Mouse (Mus musculus): Measurements from ENCODE around the gene Uap1. TPM values are rescaled to one million over a fixed set of nuclear protein-coding genes. Genes with fewer than 3 reads are reported as not detected.
A peak's percentile ranks its signal among the peaks of the same experiment; 100 is the strongest.
"Not testable (repeated sequence)": the region's sequence is repeated elsewhere in the genome, so short reads cannot be mapped to it uniquely, and the experiment has no call there.

Uap1 gene
- total RNA-seq, 2 experiments from 2014 or later, result 33.1 to 43.0 TPM

- DNase-seq (ENCODE audit: low spot score in 2 of 2), result no peak
Observed at GRCm38 (mm10) chr1:170130962-170131361, 43.8 kb downstream of the Uap1 start.

GRCm38 (mm10) chr1:170124644-170125043, 50.1 kb downstream of the Uap1 start:
- DNase-seq (ENCODE audit: low spot score in 2 of 2), result no peak

- DNase-seq (ENCODE audit: low spot score in 2 of 2), result no peak
Observed at GRCm38 (mm10) chr1:170113616-170114015, 61.1 kb downstream of the Uap1 start.

- DNase-seq (ENCODE audit: low spot score in 2 of 2), result no peak
Observed at GRCm38 (mm10) chr1:170112261-170112660, 62.5 kb downstream of the Uap1 start.

- peak in 1 of 2 experiments; percentile 21 for DNase-seq (ENCODE audit: low spot score in 2 of 2)
Observed at GRCm38 (mm10) chr1:170111651-170112226, 63.0 kb downstream of the Uap1 start.

- DNase-seq (ENCODE audit: low spot score in 2 of 2), result peak; percentile 78 to 93
Observed at GRCm38 (mm10) chr1:170110516-170111332, 64.0 kb downstream of the Uap1 start, which contains the start of gene Ddr2. TSS of gene Ddr2 (minus strand) at chr1:170110762.

- DNase-seq (ENCODE audit: low spot score in 2 of 2), result peak in 1 of 2 experiments; percentile 41
Observed at GRCm38 (mm10) chr1:170109776-170110515, 64.8 kb downstream of the Uap1 start.

GRCm38 (mm10) chr1:170102814-170103213, 71.9 kb downstream of the Uap1 start:
- not testable (repeated sequence) for DNase-seq (ENCODE audit: low spot score in 2 of 2)

Other genes starting within 250 kb of the Uap1 start
- gene Ccdc190, start 246.3 kb downstream of the Uap1 start, total RNA-seq (2021), result not detected
- gene Hsd17b7, start 205.7 kb downstream of the Uap1 start, total RNA-seq (2021), result 1 to 10 TPM; 7.5 to 7.8 TPM
- gene Ddr2, start 64.2 kb downstream of the Uap1 start, total RNA-seq (2021), result 10 to 100 TPM; 60.9 to 61.2 TPM
- gene Uhmk1, start 40.4 kb upstream of the Uap1 start, total RNA-seq (2021), result 10 to 100 TPM; 15.2 to 15.5 TPM
- not detected for gene Sh2d1b2, start 57.8 kb upstream of the Uap1 start, total RNA-seq (2021)
- not detected for gene Sh2d1b1, start 102.4 kb upstream of the Uap1 start, total RNA-seq (2021)
- 1 to 10 TPM; 2.2 to 2.3 TPM for gene Gm7694, start 131.4 kb upstream of the Uap1 start, total RNA-seq (2021)
- gene Spata46, start 133.8 kb upstream of the Uap1 start, total RNA-seq (2021), result not detected

Data from gastrocnemius, postnatal 4 days (tissue).